Mouse (Mus musculus) midbrain, embryonic 14.5 days (tissue): ENCODE measurements around the gene Smad1. TPM values are rescaled to one million over a fixed set of nuclear protein-coding genes. Genes with fewer than 3 reads are reported as not detected.

Source experiments
- ATAC-seq: fragments of 200-750 bp; cut with Nextera tagmentation; 2 replicates; pipeline ENCODE4 v1.8.0; 2017; ENCODE audit warnings: moderate number of reproducible peaks, moderate library complexity; ENCODE audit not compliant: low FRiP score, low TSS enrichment
- DNase-seq: peaks from one replicate; pipeline ENCODE4 v3.0.0-alpha.2; 2015
- H3K27ac ChIP-seq: fragments of 300-500 bp; sonication (generic); replicated peaks from 2 replicates; pipeline ENCODE4 v1.5.1; 2014; ENCODE audit warnings: mild to moderate bottlenecking, low read depth, low read length, moderate library complexity
- H3K27me3 ChIP-seq: fragments of 300-500 bp; sonication (generic); 2 replicates; pipeline ENCODE4 v1.6.1; 2014; ENCODE audit warnings: low read length, control low read depth, mixed read lengths; ENCODE audit not compliant: control insufficient read depth, insufficient read depth
- H3K36me3 ChIP-seq: fragments of 300-500 bp; sonication (generic); 2 replicates; pipeline ENCODE4 v1.6.1; 2014; ENCODE audit warnings: low read length, control low read depth; ENCODE audit not compliant: control insufficient read depth, insufficient read depth
- H3K4me1 ChIP-seq: fragments of 300-500 bp; sonication (generic); 2 replicates; pipeline ENCODE4 v1.6.1; 2014; ENCODE audit warnings: mild to moderate bottlenecking, antibody characterized with exemption, low read length, control low read depth; ENCODE audit not compliant: control insufficient read depth, insufficient read depth
- H3K4me2 ChIP-seq: fragments of 300-500 bp; sonication (generic); 2 replicates; pipeline ENCODE4 v1.6.1; 2014; ENCODE audit warnings: mild to moderate bottlenecking, low read length, moderate library complexity
- H3K4me3 ChIP-seq: fragments of 300-500 bp; sonication (generic); replicated peaks from 2 replicates; pipeline ENCODE4 v1.5.1; 2014; ENCODE audit warnings: low read depth, low read length
- H3K9ac ChIP-seq: fragments of 300-500 bp; sonication (generic); replicated peaks from 2 replicates; pipeline ENCODE4 v1.6.1; 2014; ENCODE audit warnings: mild to moderate bottlenecking, low read length, moderate library complexity
- H3K9me3 ChIP-seq: fragments of 300-500 bp; sonication (generic); 2 replicates; pipeline ENCODE4 v1.6.1; 2016; ENCODE audit warnings: low read length, control low read depth, mixed read lengths; ENCODE audit not compliant: control insufficient read depth
- WGBS: fragments of 180-500 bp; shearing (Covaris S2); extraction: QIAGEN DNeasy Blood & Tissue Kit; methylation state at CpG from one replicate; pipeline ENCODE4 v1.1.7; 2014; 5-methylcytosine and 5-hydroxymethylcytosine counted together
- polyA plus RNA-seq: library from polyadenylated mRNA; unstranded; fragments of >200 nt; fragmentation: Nextera tagmentation; extraction: Ambion mirVana; gene quantifications from 2 replicates; pipeline ENCODE4 v1.2.1, GENCODE M21; 2014

Gene Smad1
- polyA plus RNA-seq, 1 experiment from 2014 or later, result 82.4 TPM

- Histone ChIP-seq H3K4me2 (peak overlapping the region; percentile 84), H3K9me3 (no peaks in the 10 kb centered on the region), H3K4me1 (peaks cover 17% of the 10 kb centered on the region), H3K36me3 (no peaks in the 10 kb centered on the region), H3K4me3 (peak overlapping the region; percentile 68), H3K27ac (0 out of 2 replicates have a peak overlapping the region, but pooled peaks have one; percentile 37), H3K27me3 (no peaks in the 10 kb centered on the region), H3K9ac (peak overlapping the region; percentile 84)
- DNase-seq, result no peak
- WGBS, result 73% methylated on average over 3 of the region's 3 CpGs
- ATAC-seq, result no peak
These were observed 105.5 kb downstream of the Smad1 start for GRCm38 (mm10) chr8:79293841-79294240.

- H3K9me3 ChIP-seq, result no peaks in the 10 kb centered on the region
- ATAC-seq (no peak), DNase-seq (no peak)
- H3K9ac ChIP-seq, result no peak overlapping the region
- peaks cover 17% of the 10 kb centered on the region for H3K4me1 ChIP-seq
- H3K27ac ChIP-seq, result no peak overlapping the region
- H3K4me2 ChIP-seq, result no peak overlapping the region; the same call in 1 of the 2 replicates
- H3K27me3 ChIP-seq, result no peaks in the 10 kb centered on the region
- H3K36me3 ChIP-seq, result no peaks in the 10 kb centered on the region
- WGBS, result 90% methylated on average over 3 of the region's 3 CpGs
- H3K4me3 ChIP-seq, result no peak overlapping the region
These were observed 106.5 kb downstream of the Smad1 start for GRCm38 (mm10) chr8:79292712-79293264.

- Histone ChIP-seq H3K4me1 (peaks cover 12% of the 10 kb centered on the region), H3K9ac (no peak overlapping the region), H3K4me3 (no peak overlapping the region), H3K36me3 (no peaks in the 10 kb centered on the region), H3K27me3 (no peaks in the 10 kb centered on the region), H3K4me2 (no peak overlapping the region), H3K9me3 (no peaks in the 10 kb centered on the region), H3K27ac (no peak overlapping the region)
- DNase-seq (peak; percentile 30), ATAC-seq (no peak)
- WGBS, result 83% methylated on average over 5 of the region's 5 CpGs
These were observed 109.7 kb downstream of the Smad1 start for GRCm38 (mm10) chr8:79289592-79289991.

- H3K27me3 ChIP-seq, result no peaks in the 10 kb centered on the region
- WGBS, result 75% methylated on average over 2 of the region's 2 CpGs
- H3K9me3 ChIP-seq, result no peaks in the 10 kb centered on the region
- no peak overlapping the region for H3K27ac ChIP-seq
- H3K4me2 ChIP-seq, result no peak overlapping the region
- H3K4me3 ChIP-seq, result no peak overlapping the region
- peaks cover 9% of the 10 kb centered on the region for H3K4me1 ChIP-seq
- DNase-seq, result no peak
- H3K36me3 ChIP-seq, result no peaks in the 10 kb centered on the region
- no peak for ATAC-seq
- H3K9ac ChIP-seq, result no peak overlapping the region
These were observed 110.6 kb downstream of the Smad1 start for GRCm38 (mm10) chr8:79288681-79289080.

Other genes starting within 250 kb of the Smad1 start
- not detected in 2 replicates for gene 1700011L22Rik, start 150.9 kb downstream of the Smad1 start, polyA plus RNA-seq
- gene Mmaa, start 104.6 kb downstream of the Smad1 start, polyA plus RNA-seq, result 17.9 and 18.0 TPM in 2 replicates
- gene Otud4, start 240.1 kb upstream of the Smad1 start, polyA plus RNA-seq, result 15.4 and 18.2 TPM in 2 replicates